ENCODE assay signal across 8 mouse cellular contexts in the genomic region with DNA sequence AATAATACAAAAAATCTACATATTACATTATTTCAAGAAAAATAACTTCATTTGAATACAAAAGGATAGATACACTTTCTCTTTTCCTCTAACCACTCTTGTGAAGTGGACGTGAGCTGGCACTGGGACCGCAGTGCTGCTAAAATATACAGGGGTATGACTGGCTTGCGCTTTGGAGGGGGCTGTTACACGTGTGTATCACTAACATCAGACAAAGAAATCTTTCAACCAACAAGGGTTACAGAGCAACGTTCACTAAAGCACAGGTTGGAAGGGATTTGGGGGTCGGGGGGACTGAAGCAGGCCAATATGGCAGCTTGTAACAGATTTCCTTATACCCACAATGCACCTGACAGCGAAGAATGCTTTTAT.
A peak's percentile ranks its signal among the peaks of the same experiment; 100 is the strongest.
DNase-seq lines count a peak whose midpoint lies in the region; ATAC-seq lines count a peak whose summit lies in the region.

No protein-coding gene starts in this region.

- 63% methylated on average over 7 of the region's 7 CpGs for WGBS in heart, embryonic 15.5 days
- WGBS in forebrain, embryonic 15.5 days = 52% methylated on average over 7 of the region's 7 CpGs
- 46% methylated on average over 7 of the region's 7 CpGs for WGBS in liver, embryonic 15.5 days (ENCODE audit: insufficient replicate concordance)

- no peaks in the 10 kb centered on the region for H3K9me3 ChIP-seq in heart, embryonic 15.5 days (replicated peaks)
- H3K9me3 ChIP-seq in forebrain, embryonic 15.5 days = no peaks in the 10 kb centered on the region
- no peaks in the 10 kb centered on the region for H3K9me3 ChIP-seq in liver, embryonic 15.5 days (replicated peaks)

- ATAC-seq in heart, embryonic 15.5 days (replicated peaks; ENCODE audit: insufficient number of reproducible peaks, insufficient read depth, low FRiP score, low read depth) = no peak
- ATAC-seq in forebrain, embryonic 15.5 days (replicated peaks) = peak; percentile 56
- no peak for ATAC-seq in liver, embryonic 15.5 days (ENCODE audit: insufficient read depth)
- no peak for ATAC-seq in megakaryocyte-erythroid progenitor cell, adult 5-6 weeks (replicated peaks; ENCODE audit: low FRiP score, low TSS enrichment, poor library complexity, severe bottlenecking)

- no peak overlapping the region for H3K27ac ChIP-seq in heart, embryonic 15.5 days
- no peak overlapping the region for H3K27ac ChIP-seq in brown adipose tissue, adult 24 weeks (replicated peaks; ENCODE audit: low read depth, low read length)
- H3K27ac ChIP-seq in forebrain, embryonic 15.5 days (replicated peaks) = peak overlapping the region; percentile 89
- no peak overlapping the region for H3K27ac ChIP-seq in liver, embryonic 15.5 days (replicated peaks)

- DNase-seq in heart, adult 18-20 months = no peak
- DNase-seq in thymus, postnatal 25 days = no peak
- no peak for DNase-seq in gastrocnemius, postnatal 10 days

- H3K4me2 ChIP-seq in heart, embryonic 15.5 days = peak overlapping the region; percentile 96
- H3K4me2 ChIP-seq in forebrain, embryonic 15.5 days (replicated peaks) = peak overlapping the region; percentile 93
- peak overlapping the region; percentile 32; the same call in 1 of the 2 replicates for H3K4me2 ChIP-seq in liver, embryonic 15.5 days

- peaks cover 10% of the 10 kb centered on the region for H3K4me1 ChIP-seq in heart, embryonic 15.5 days (replicated peaks)
- no peaks in the 10 kb centered on the region for H3K4me1 ChIP-seq in brown adipose tissue, adult 24 weeks (ENCODE audit: control insufficient read depth, insufficient read depth, insufficient read length, low read length)
- peaks cover 25% of the 10 kb centered on the region for H3K4me1 ChIP-seq in forebrain, embryonic 15.5 days
- H3K4me1 ChIP-seq in liver, embryonic 15.5 days (replicated peaks) = no peaks in the 10 kb centered on the region

- peak overlapping the region; percentile 51 for H3K4me3 ChIP-seq in heart, embryonic 15.5 days
- H3K4me3 ChIP-seq in brown adipose tissue, adult 24 weeks (ENCODE audit: insufficient read depth, low read depth, low read length) = peak overlapping the region; percentile 35
- peak overlapping the region; percentile 52 for H3K4me3 ChIP-seq in forebrain, embryonic 15.5 days
- H3K4me3 ChIP-seq in liver, embryonic 15.5 days (replicated peaks) = no peak overlapping the region

- H3K9ac ChIP-seq in heart, embryonic 15.5 days = no peak overlapping the region
- peak overlapping the region; percentile 73; the same call in 1 of the 2 replicates for H3K9ac ChIP-seq in forebrain, embryonic 15.5 days (replicated peaks)
- H3K9ac ChIP-seq in liver, embryonic 15.5 days = no peak overlapping the region

- H3K36me3 ChIP-seq in heart, embryonic 15.5 days = no peaks in the 10 kb centered on the region
- H3K36me3 ChIP-seq in forebrain, embryonic 15.5 days = no peaks in the 10 kb centered on the region
- H3K36me3 ChIP-seq in liver, embryonic 15.5 days (replicated peaks) = no peaks in the 10 kb centered on the region

- H3K27me3 ChIP-seq in heart, embryonic 15.5 days = no peaks in the 10 kb centered on the region
- no peaks in the 10 kb centered on the region for H3K27me3 ChIP-seq in forebrain, embryonic 15.5 days
- H3K27me3 ChIP-seq in liver, embryonic 15.5 days = peaks cover 4% of the 10 kb centered on the region; the same call in 1 of the 2 replicates

Comparison
In these comparisons a context has a peak if more than half of its experiments do, and no peak if none do; other contexts are left out.
1. H3K4me2 ChIP-seq: peak in every context shown above with its lines; median percentile 96 in heart, embryonic 15.5 days; 93 in forebrain, embryonic 15.5 days; 32 in liver, embryonic 15.5 days.